Mouse (Mus musculus) stomach, postnatal 0 days (tissue): Measurements from ENCODE around the gene Clba1. TPM values are rescaled to one million over a fixed set of nuclear protein-coding genes. Genes with fewer than 3 reads are reported as not detected.
"Not testable (repeated sequence)": the region's sequence is repeated elsewhere in the genome, so short reads cannot be mapped to it uniquely, and the experiment has no call there.

Source experiments
- ATAC-seq: fragments of 200-750 bp; cut with Nextera tagmentation; 2 replicates; pipeline ENCODE4 v1.8.0; 2017; ENCODE audit not compliant: low FRiP score, low TSS enrichment
- DNase-seq: peaks from one replicate; pipeline ENCODE4 v3.0.0-alpha.2; 2016; ENCODE audit warnings: low spot score
- H3K27ac ChIP-seq: fragments of 300-500 bp; sonication (generic); replicated peaks from 2 replicates; pipeline ENCODE4 v1.5.1; 2014; ENCODE audit warnings: mild to moderate bottlenecking, control low read depth
- H3K27me3 ChIP-seq: fragments of 300-500 bp; sonication (generic); 2 replicates; pipeline ENCODE4 v1.6.1; 2014; ENCODE audit warnings: low read length; ENCODE audit not compliant: control insufficient read depth, insufficient read depth
- H3K36me3 ChIP-seq: fragments of 300-500 bp; sonication (generic); 2 replicates; pipeline ENCODE4 v1.6.1; 2014; ENCODE audit warnings: low read length, mixed read lengths; ENCODE audit not compliant: control insufficient read depth, insufficient read depth
- H3K4me1 ChIP-seq: fragments of 300-500 bp; sonication (generic); replicated peaks from 2 replicates; pipeline ENCODE4 v1.6.1; 2014; ENCODE audit warnings: antibody characterized with exemption; ENCODE audit not compliant: control insufficient read depth, insufficient read depth
- H3K4me2 ChIP-seq: fragments of 300-500 bp; sonication (generic); replicated peaks from 2 replicates; pipeline ENCODE4 v1.6.1; 2014; ENCODE audit warnings: low read depth, mild to moderate bottlenecking, control low read depth, moderate library complexity
- H3K4me3 ChIP-seq: fragments of 300-500 bp; sonication (generic); 2 replicates; pipeline ENCODE4 v1.5.1; 2014; ENCODE audit warnings: low read depth, low read length, control low read depth
- H3K9ac ChIP-seq: fragments of 300-500 bp; sonication (generic); 2 replicates; pipeline ENCODE4 v1.6.1; 2014; ENCODE audit warnings: mild to moderate bottlenecking, low read length, control low read depth, mixed read lengths
- H3K9me3 ChIP-seq: fragments of 300-500 bp; sonication (generic); 2 replicates; pipeline ENCODE4 v1.6.1; 2016; ENCODE audit warnings: low read length; ENCODE audit not compliant: control insufficient read depth
- CTCF ChIP-seq: IDR thresholded peaks from 2 replicates; pipeline ENCODE4 v1.5.1; 2016; ENCODE audit warnings: antibody characterized with exemption, low read depth, mild to moderate bottlenecking, moderate library complexity
- EP300 ChIP-seq: optimal IDR thresholded peaks from 2 replicates; pipeline ENCODE3; 2016; ENCODE audit warnings: antibody characterized with exemption
- WGBS: fragments of 180-500 bp; shearing (Covaris S2); extraction: QIAGEN DNeasy Blood & Tissue Kit; methylation state at CpG from one replicate; pipeline ENCODE4 v1.1.7; 2014; 5-methylcytosine and 5-hydroxymethylcytosine counted together
- polyA plus RNA-seq: library from polyadenylated mRNA; unstranded; fragments of >200 nt; fragmentation: Nextera tagmentation; extraction: Ambion mirVana; gene quantifications from 2 replicates; pipeline ENCODE4 v1.2.1, GENCODE M21; 2015

Clba1 gene
- polyA plus RNA-seq, 1 experiment from 2014 or later, result 6.8 TPM

DNA sequence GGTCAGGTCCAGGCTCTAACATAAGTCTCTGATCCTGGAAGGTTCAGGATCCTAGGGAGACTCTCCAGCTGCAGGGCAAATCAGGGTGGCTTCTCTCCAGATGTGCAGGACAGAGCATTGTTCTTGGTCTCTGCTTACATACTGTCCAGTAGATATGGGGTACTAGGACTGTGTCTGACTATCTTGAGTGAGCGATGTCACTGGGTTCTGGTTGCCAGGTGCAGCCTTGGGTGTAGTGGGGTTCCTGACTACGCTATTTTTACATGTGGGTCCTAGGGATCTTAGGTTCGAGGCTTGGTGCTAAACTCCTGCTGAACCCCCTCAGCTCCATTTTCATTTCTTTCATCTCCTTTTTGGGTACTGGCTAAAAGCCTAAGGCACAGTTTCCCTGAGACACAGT is 21.8 kb downstream of the Clba1 start:
- no peaks in the 10 kb centered on the region for H3K9me3 ChIP-seq

DNA sequence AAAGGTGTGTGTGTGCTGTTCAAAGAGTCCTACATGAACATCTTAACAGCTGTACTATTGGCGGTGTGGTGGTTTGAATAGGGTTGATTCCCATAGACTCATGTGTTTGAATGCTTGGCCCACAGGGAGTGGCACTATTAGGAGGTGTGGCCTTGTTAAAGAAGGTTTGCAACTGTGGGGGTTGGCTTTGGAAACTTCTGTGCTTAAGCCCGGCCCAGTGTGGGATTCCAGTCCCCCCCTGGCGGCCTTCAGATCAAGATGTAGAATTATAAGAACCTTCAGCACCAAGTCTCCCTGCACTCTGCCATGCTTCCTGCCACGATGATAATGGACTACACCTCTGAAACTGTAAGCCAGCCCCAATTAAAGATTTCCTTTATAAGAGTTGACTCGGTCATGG is 23.7 kb downstream of the Clba1 start:
- Histone ChIP-seq H3K36me3 (no peaks in the 10 kb centered on the region), H3K4me2 (no peak overlapping the region)

More for the DNA sequence above, 21.8 kb downstream of the Clba1 start:
- H3K9ac ChIP-seq, result peak overlapping the region; percentile 75
- H3K4me2 ChIP-seq, result peak overlapping the region; percentile 68; the same call in 1 of the 2 replicates
- DNase-seq (no peak), ATAC-seq (no peak)
- no peak overlapping the region for H3K4me3 ChIP-seq
- no peaks in the 10 kb centered on the region for H3K27me3 ChIP-seq
- peaks cover 10% of the 10 kb centered on the region for H3K4me1 ChIP-seq
- WGBS, result 84% methylated on average over 3 of the region's 3 CpGs
- TF ChIP-seq EP300 (no peak), CTCF (no peak)
- H3K27ac ChIP-seq, result no peak overlapping the region
- no peaks in the 10 kb centered on the region for H3K36me3 ChIP-seq

DNA sequence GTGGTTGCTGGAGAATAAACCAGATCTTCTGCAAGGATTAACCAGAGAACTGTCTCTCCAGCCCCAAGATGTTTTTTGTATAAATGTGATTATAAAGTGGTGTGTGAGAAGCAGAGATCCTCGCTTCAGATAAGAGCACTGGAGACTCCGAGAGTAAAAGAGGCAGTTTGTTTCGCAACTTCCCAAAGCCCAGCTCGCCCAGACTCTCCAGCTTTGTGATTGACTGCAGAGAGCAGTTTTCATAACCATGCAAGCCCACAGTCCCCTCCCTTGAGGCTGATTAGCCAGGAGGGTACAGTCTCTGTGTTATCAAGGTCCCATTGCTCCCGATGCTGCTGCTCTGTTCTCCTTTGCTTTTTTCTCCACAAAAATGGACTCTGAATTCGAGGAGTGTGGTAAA is 24.8 kb downstream of the Clba1 start:
- WGBS, result 60% methylated on average over 6 of the region's 6 CpGs
- Histone ChIP-seq H3K9me3 (no peaks in the 10 kb centered on the region), H3K4me3 (no peak overlapping the region), H3K27me3 (no peaks in the 10 kb centered on the region), H3K27ac (no peak overlapping the region), H3K36me3 (no peaks in the 10 kb centered on the region), H3K9ac (no peak overlapping the region), H3K4me1 (peaks cover 5% of the 10 kb centered on the region; the same call in 1 of the 2 replicates), H3K4me2 (no peak overlapping the region)
- TF ChIP-seq CTCF (no peak), EP300 (no peak)
- DNase-seq, result no peak
- ATAC-seq, result no peak

More for the DNA sequence above, 23.7 kb downstream of the Clba1 start:
- no peak for TF ChIP-seq EP300
- no peak for TF ChIP-seq CTCF
- no peak for DNase-seq
- WGBS, result 85% methylated on average over 5 of the region's 5 CpGs
- Histone ChIP-seq H3K9ac (no peak overlapping the region), H3K9me3 (no peaks in the 10 kb centered on the region), H3K4me1 (peaks cover 9% of the 10 kb centered on the region), H3K27ac (no peak overlapping the region), H3K27me3 (no peaks in the 10 kb centered on the region), H3K4me3 (no peak overlapping the region)
- ATAC-seq, result no peak

DNA sequence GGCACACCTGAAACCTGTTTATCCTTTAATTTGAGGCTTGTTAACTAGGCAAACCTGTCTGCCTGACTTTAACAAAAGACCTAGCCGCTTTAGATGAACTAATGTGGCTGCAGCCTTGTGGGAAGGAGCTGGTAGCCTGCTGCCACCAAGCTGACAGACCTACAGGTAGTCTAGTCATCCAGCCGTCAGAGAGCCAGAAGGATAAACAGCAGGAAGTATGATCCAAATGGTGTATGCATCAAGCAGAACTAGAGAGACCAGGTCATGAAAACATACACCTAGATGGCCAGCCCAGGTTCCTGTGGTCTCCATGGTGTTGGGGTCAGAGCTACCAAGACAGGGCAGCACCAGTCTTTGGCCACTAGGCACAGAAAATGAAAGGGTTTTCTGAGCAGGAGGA is 26.3 kb downstream of the Clba1 start:
- H3K27me3 ChIP-seq, result no peaks in the 10 kb centered on the region
- H3K27ac ChIP-seq, result peak overlapping the region; percentile 30; the same call in 1 of the 2 replicates
- H3K4me3 ChIP-seq, result no peak overlapping the region
- 49% methylated on average over 2 of the region's 2 CpGs for WGBS
- no peaks in the 10 kb centered on the region for H3K9me3 ChIP-seq
- no peak for ATAC-seq
- no peak for DNase-seq
- H3K4me1 ChIP-seq, result peaks cover 5% of the 10 kb centered on the region; the same call in 1 of the 2 replicates
- TF ChIP-seq CTCF (no peak), EP300 (no peak)
- H3K36me3 ChIP-seq, result no peaks in the 10 kb centered on the region
- H3K9ac ChIP-seq, result no peak overlapping the region
- H3K4me2 ChIP-seq, result no peak overlapping the region

DNA sequence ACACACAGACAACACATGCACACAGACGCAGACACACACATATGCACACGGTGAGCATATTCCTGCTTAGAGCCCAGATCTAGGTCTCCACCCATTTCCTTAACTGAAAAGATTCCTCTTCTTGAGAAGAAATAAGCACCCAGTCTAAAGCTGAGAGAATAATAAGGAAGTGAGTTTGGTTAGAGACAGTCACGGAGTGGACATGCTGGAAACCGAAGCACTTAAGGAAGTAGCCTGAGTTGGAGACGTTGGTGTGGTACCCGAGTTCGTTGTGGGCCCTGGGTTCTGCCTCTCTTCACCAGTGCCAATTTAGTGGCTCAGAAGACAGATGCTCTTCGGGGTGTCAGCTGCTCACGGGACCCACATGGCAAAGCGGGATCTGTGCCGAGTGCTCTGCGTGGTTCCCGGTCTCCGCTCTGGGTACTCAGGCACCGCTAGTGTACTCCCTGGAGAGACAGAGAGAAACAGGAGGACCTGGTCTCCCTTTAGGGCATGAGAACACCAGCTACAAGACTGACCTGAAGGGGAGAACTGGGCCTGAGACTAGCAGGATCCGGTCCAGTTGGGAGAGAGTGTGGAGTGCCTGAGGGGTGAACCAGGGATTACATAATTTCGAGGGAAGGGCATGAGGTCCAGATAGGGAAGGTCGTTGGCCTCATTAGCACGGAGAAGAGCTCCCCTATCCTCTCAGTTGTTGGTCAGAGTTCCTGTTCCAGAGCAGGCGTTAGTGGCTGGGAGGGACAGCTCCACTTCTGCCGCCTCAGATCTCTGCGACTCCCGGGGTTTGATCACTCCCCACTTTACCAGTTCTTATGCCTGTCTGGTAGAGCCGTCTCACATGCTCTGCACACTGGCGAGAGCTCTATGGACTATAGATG is 31.7 kb downstream of the Clba1 start:
- ATAC-seq (no peak), DNase-seq (no peak)
- Histone ChIP-seq H3K9me3 (no peaks in the 10 kb centered on the region), H3K4me3 (no peak overlapping the region), H3K4me1 (no peaks in the 10 kb centered on the region), H3K4me2 (no peak overlapping the region), H3K36me3 (no peaks in the 10 kb centered on the region), H3K27ac (no peak overlapping the region), H3K27me3 (no peaks in the 10 kb centered on the region), H3K9ac (no peak overlapping the region)
- WGBS, result 78% methylated on average over 25 of the region's 25 CpGs
- TF ChIP-seq CTCF (no peak), EP300 (no peak)

DNA sequence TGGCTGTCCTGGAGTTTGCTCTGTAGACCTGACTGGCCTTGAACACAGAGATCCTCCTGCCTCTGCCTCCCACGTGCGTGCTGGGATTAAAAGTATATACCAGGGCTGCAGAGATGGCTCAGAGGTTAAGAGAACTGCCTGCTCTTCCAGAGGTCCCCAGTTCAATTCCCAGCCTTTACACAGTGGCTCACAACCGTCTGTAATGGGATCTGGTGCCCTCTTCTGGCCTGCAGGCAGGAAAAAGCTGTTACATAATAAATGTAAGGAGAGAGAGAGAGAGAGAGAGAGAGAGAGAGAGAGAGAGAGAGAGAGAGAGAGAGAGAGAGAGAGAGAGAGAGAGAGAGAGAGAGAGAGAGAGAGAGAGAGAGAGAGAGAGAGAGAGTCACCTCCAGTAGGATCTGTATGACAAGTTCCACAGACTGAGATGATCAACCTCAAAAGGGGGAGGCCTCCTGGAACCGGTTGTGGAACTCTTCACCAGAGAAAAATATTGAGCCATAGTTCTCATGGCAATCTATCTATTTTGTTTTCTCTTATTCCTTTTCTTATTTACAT is 32.7 kb downstream of the Clba1 start:
- not testable (repeated sequence) for H3K9me3 ChIP-seq, H3K36me3 ChIP-seq, H3K4me2 ChIP-seq, H3K27ac ChIP-seq, H3K4me3 ChIP-seq, H3K27me3 ChIP-seq, DNase-seq, H3K4me1 ChIP-seq, H3K9ac ChIP-seq, ATAC-seq
- peak; percentile 41; the same call in 1 of the 2 replicates for TF ChIP-seq CTCF
- 61% methylated on average over 4 of the region's 4 CpGs for WGBS

DNA sequence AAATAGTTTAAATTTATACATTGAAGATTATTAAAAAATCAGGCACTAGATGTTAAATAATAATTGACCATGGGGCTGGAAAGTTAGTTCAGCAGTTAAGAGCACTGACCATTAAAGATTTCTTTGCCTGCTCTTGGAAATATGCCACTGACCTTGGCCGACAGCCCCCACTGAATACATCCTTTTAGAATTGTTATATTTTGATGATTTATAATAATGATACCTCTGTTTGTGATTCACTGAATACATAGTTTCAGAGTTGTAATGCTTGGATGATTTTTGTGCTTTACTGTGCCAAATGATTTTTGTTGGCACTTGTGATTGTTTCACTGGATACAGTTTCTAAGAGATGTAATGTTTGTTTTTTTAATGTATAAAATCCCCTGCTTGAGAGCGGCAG is 33.4 kb downstream of the Clba1 start:
- H3K4me1 ChIP-seq, H3K9me3 ChIP-seq, H3K27me3 ChIP-seq, H3K36me3 ChIP-seq, H3K4me3 ChIP-seq, H3K27ac ChIP-seq, DNase-seq, H3K4me2 ChIP-seq, H3K9ac ChIP-seq, ATAC-seq: not testable (repeated sequence)
- 57% methylated on average over 2 of the region's 2 CpGs for WGBS
